Mouse (Mus musculus): Measurements from ENCODE around the gene Tgif2. TPM values are rescaled to one million over a fixed set of nuclear protein-coding genes. Genes with fewer than 3 reads are reported as not detected.
"Not testable (repeated sequence)": the region's sequence is repeated elsewhere in the genome, so short reads cannot be mapped to it uniquely, and the experiment has no call there.

Gene Tgif2
- polyA plus RNA-seq, 1 experiment from 2014 or later: 69.6 TPM

- Histone ChIP-seq H3K27ac (ENCODE audit: low read depth, low read length) (no peak overlapping the region), H3K36me3 (ENCODE audit: control insufficient read depth, insufficient read depth, low read length) (peaks cover 5% of the 10 kb centered on the region; the same call in 1 of the 2 replicates), H3K9me3 (ENCODE audit: control insufficient read depth, low read length) (no peaks in the 10 kb centered on the region), H3K4me2 (replicated peaks; ENCODE audit: low read depth, low read length) (no peak overlapping the region), H3K4me3 (ENCODE audit: low read depth, low read length) (no peak overlapping the region), H3K9ac (ENCODE audit: low read depth, low read length) (no peak overlapping the region), H3K4me1 (replicated peaks; ENCODE audit: control insufficient read depth, insufficient read depth, low read length) (no peaks in the 10 kb centered on the region), H3K27me3 (ENCODE audit: control insufficient read depth, insufficient read depth, low read length) (no peaks in the 10 kb centered on the region)
- ATAC-seq (ENCODE audit: low FRiP score) (no peak), DNase-seq (ENCODE audit: low spot score) (no peak)
- WGBS: 88% methylated on average over 8 of the region's 8 CpGs
Observed at GRCm38 (mm10) chr2:156874047-156874759, 34.4 kb downstream of the Tgif2 start.

GRCm38 (mm10) chr2:156874760-156875510, 35.1 kb downstream of the Tgif2 start:
- H3K9ac ChIP-seq (ENCODE audit: low read depth, low read length): no peak overlapping the region
- WGBS: 96% methylated on average over 4 of the region's 4 CpGs
- no peak overlapping the region for H3K4me2 ChIP-seq (replicated peaks; ENCODE audit: low read depth, low read length)
- no peak overlapping the region for H3K4me3 ChIP-seq (ENCODE audit: low read depth, low read length)
- no peaks in the 10 kb centered on the region for H3K9me3 ChIP-seq (ENCODE audit: control insufficient read depth, low read length)
- H3K4me1 ChIP-seq (replicated peaks; ENCODE audit: control insufficient read depth, insufficient read depth, low read length): no peaks in the 10 kb centered on the region
- ATAC-seq (ENCODE audit: low FRiP score): no peak
- no peak overlapping the region for H3K27ac ChIP-seq (ENCODE audit: low read depth, low read length)
- H3K27me3 ChIP-seq (ENCODE audit: control insufficient read depth, insufficient read depth, low read length): no peaks in the 10 kb centered on the region
- H3K36me3 ChIP-seq (ENCODE audit: control insufficient read depth, insufficient read depth, low read length): peaks cover 5% of the 10 kb centered on the region; the same call in 1 of the 2 replicates
- no peak for DNase-seq (ENCODE audit: low spot score)

DNA sequence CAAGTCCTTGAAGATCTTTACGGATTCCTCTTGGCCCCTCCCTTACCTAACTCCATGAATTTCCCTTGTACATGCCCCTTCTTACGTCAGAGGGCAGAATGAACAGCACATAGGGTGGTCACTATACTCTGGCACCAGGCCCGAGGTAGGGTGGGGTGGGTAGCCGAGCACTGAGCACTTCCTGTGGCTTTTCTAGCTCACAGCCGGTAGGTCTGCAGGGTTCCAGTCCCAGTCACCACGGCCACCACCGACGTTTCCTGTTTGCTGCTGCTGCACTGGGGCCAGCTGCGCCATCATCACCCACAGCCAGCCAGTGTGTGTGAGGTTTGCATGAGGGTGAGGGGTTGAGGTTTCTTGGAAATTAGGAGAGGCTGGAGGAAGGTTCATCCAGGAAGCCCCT, 37.9 kb downstream of the Tgif2 start:
- Histone ChIP-seq H3K4me1 (replicated peaks; ENCODE audit: control insufficient read depth, insufficient read depth, low read length) (no peaks in the 10 kb centered on the region), H3K27me3 (ENCODE audit: control insufficient read depth, insufficient read depth, low read length) (no peaks in the 10 kb centered on the region), H3K9me3 (ENCODE audit: control insufficient read depth, low read length) (no peaks in the 10 kb centered on the region), H3K36me3 (ENCODE audit: control insufficient read depth, insufficient read depth, low read length) (peaks cover 5% of the 10 kb centered on the region; the same call in 1 of the 2 replicates), H3K4me2 (replicated peaks; ENCODE audit: low read depth, low read length) (no peak overlapping the region), H3K4me3 (ENCODE audit: low read depth, low read length) (no peak overlapping the region), H3K9ac (ENCODE audit: low read depth, low read length) (no peak overlapping the region), H3K27ac (ENCODE audit: low read depth, low read length) (no peak overlapping the region)
- ATAC-seq (ENCODE audit: low FRiP score): no peak
- no peak for DNase-seq (ENCODE audit: low spot score)
- WGBS: 67% methylated on average over 9 of the region's 9 CpGs

- Histone ChIP-seq H3K4me1 (replicated peaks; ENCODE audit: control insufficient read depth, insufficient read depth, low read length) (no peaks in the 10 kb centered on the region), H3K27ac (ENCODE audit: low read depth, low read length) (no peak overlapping the region), H3K9me3 (ENCODE audit: control insufficient read depth, low read length) (no peaks in the 10 kb centered on the region), H3K27me3 (ENCODE audit: control insufficient read depth, insufficient read depth, low read length) (no peaks in the 10 kb centered on the region), H3K4me3 (ENCODE audit: low read depth, low read length) (no peak overlapping the region), H3K4me2 (replicated peaks; ENCODE audit: low read depth, low read length) (no peak overlapping the region), H3K9ac (ENCODE audit: low read depth, low read length) (no peak overlapping the region), H3K36me3 (ENCODE audit: control insufficient read depth, insufficient read depth, low read length) (no peaks in the 10 kb centered on the region)
- DNase-seq (ENCODE audit: low spot score) (no peak), ATAC-seq (ENCODE audit: low FRiP score) (no peak)
- 75% methylated on average over 3 of the region's 3 CpGs for WGBS
Observed at GRCm38 (mm10) chr2:156879541-156879940, 39.7 kb downstream of the Tgif2 start.

- no peak overlapping the region for H3K27ac ChIP-seq (ENCODE audit: low read depth, low read length)
- no peaks in the 10 kb centered on the region for H3K27me3 ChIP-seq (ENCODE audit: control insufficient read depth, insufficient read depth, low read length)
- DNase-seq (ENCODE audit: low spot score): no peak
- no peaks in the 10 kb centered on the region for H3K4me1 ChIP-seq (replicated peaks; ENCODE audit: control insufficient read depth, insufficient read depth, low read length)
- ATAC-seq (ENCODE audit: low FRiP score): no peak
- WGBS: 42% methylated on average over 10 of the region's 10 CpGs
- no peaks in the 10 kb centered on the region for H3K9me3 ChIP-seq (ENCODE audit: control insufficient read depth, low read length)
- no peak overlapping the region for H3K4me3 ChIP-seq (ENCODE audit: low read depth, low read length)
- no peaks in the 10 kb centered on the region for H3K36me3 ChIP-seq (ENCODE audit: control insufficient read depth, insufficient read depth, low read length)
- H3K9ac ChIP-seq (ENCODE audit: low read depth, low read length): no peak overlapping the region
- no peak overlapping the region for H3K4me2 ChIP-seq (replicated peaks; ENCODE audit: low read depth, low read length)
Observed at GRCm38 (mm10) chr2:156882431-156883001, 42.7 kb downstream of the Tgif2 start.

- 94% methylated on average over 10 of the region's 10 CpGs for WGBS
- no peaks in the 10 kb centered on the region for H3K9me3 ChIP-seq (ENCODE audit: control insufficient read depth, low read length)
- H3K36me3 ChIP-seq (ENCODE audit: control insufficient read depth, insufficient read depth, low read length): no peaks in the 10 kb centered on the region
- no peak overlapping the region for H3K4me2 ChIP-seq (replicated peaks; ENCODE audit: low read depth, low read length)
- no peak overlapping the region for H3K27ac ChIP-seq (ENCODE audit: low read depth, low read length)
- DNase-seq (ENCODE audit: low spot score) (no peak), ATAC-seq (ENCODE audit: low FRiP score) (no peak)
- H3K9ac ChIP-seq (ENCODE audit: low read depth, low read length): no peak overlapping the region
- no peaks in the 10 kb centered on the region for H3K4me1 ChIP-seq (replicated peaks; ENCODE audit: control insufficient read depth, insufficient read depth, low read length)
- H3K4me3 ChIP-seq (ENCODE audit: low read depth, low read length): no peak overlapping the region
- H3K27me3 ChIP-seq (ENCODE audit: control insufficient read depth, insufficient read depth, low read length): no peaks in the 10 kb centered on the region
Observed at GRCm38 (mm10) chr2:156884396-156885211, 44.8 kb downstream of the Tgif2 start.

GRCm38 (mm10) chr2:156885666-156886065, 45.9 kb downstream of the Tgif2 start:
- not testable (repeated sequence) for H3K27ac ChIP-seq (ENCODE audit: low read depth, low read length); H3K4me2 ChIP-seq (replicated peaks; ENCODE audit: low read depth, low read length); H3K27me3 ChIP-seq (ENCODE audit: control insufficient read depth, insufficient read depth, low read length); DNase-seq (ENCODE audit: low spot score); H3K9ac ChIP-seq (ENCODE audit: low read depth, low read length); H3K36me3 ChIP-seq (ENCODE audit: control insufficient read depth, insufficient read depth, low read length); H3K9me3 ChIP-seq (ENCODE audit: control insufficient read depth, low read length); H3K4me1 ChIP-seq (replicated peaks; ENCODE audit: control insufficient read depth, insufficient read depth, low read length); ATAC-seq (ENCODE audit: low FRiP score); H3K4me3 ChIP-seq (ENCODE audit: low read depth, low read length)
- 64% methylated on average over 2 of the region's 2 CpGs for whole genome bisulfite sequencing

DNA sequence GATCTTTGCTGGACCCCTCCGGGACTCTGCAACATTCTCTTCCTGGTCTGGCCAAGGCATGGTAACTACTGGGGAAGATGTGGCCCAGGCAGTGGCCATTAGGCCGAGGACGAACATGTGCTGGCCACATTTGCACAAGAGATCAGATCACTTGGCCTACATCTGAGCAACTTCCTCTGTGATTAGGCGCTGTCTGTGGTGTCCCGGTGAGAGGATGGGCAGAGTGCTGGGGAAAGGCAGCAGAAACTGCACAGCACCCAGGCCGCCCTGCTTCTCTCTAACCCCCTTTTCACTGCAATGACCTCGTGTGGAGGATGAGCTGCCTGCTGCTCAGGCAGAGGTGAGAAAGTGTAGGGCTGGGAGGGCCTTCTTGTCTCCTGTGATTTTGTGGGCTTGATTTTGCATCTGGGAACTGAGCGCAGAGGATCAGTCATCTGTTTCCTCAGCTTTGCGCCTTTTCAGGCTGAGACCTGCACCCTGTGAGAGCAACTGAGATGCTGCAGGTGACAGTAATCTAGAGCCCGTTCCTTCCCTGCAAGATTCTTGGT, 46.4 kb downstream of the Tgif2 start:
- H3K9me3 ChIP-seq (ENCODE audit: control insufficient read depth, low read length): no peaks in the 10 kb centered on the region
- H3K27me3 ChIP-seq (ENCODE audit: control insufficient read depth, insufficient read depth, low read length): no peaks in the 10 kb centered on the region
- no peak overlapping the region for H3K4me3 ChIP-seq (ENCODE audit: low read depth, low read length)
- ATAC-seq (ENCODE audit: low FRiP score) (no peak), DNase-seq (ENCODE audit: low spot score) (no peak)
- no peak overlapping the region for H3K27ac ChIP-seq (ENCODE audit: low read depth, low read length)
- no peaks in the 10 kb centered on the region for H3K36me3 ChIP-seq (ENCODE audit: control insufficient read depth, insufficient read depth, low read length)
- no peaks in the 10 kb centered on the region for H3K4me1 ChIP-seq (replicated peaks; ENCODE audit: control insufficient read depth, insufficient read depth, low read length)
- WGBS: 73% methylated on average over 10 of the region's 10 CpGs
- H3K4me2 ChIP-seq (replicated peaks; ENCODE audit: low read depth, low read length): no peak overlapping the region
- H3K9ac ChIP-seq (ENCODE audit: low read depth, low read length): no peak overlapping the region
